Mouse (Mus musculus): Measurements from ENCODE around the gene Pradc1. TPM values are rescaled to one million over a fixed set of nuclear protein-coding genes. Genes with fewer than 3 reads are reported as not detected.

Gene Pradc1
- 13.6 TPM for total RNA-seq (2023)

GRCm38 (mm10) chr6:85451664-85452410 lies at the start of gene Pradc1:
TSS of gene Pradc1 (minus strand) at chr6:85451970.

GRCm38 (mm10) chr6:85450697-85451663 lies 790 bp downstream of the Pradc1 start, which contains the start of gene Cct7:
TSS of gene Cct7 (plus strand) at chr6:85451514.

GRCm38 (mm10) chr6:85431842-85432431 lies 19.8 kb downstream of the Pradc1 start, which contains the start of gene Smyd5:
TSS of gene Smyd5 (plus strand) at chr6:85431989.

GRCm38 (mm10) chr6:85423836-85424379 lies 27.9 kb downstream of the Pradc1 start, which contains the start of gene Noto:
TSS of gene Noto (plus strand) at chr6:85423886.

Other genes starting within 250 kb of the Pradc1 start
- gene Sfxn5, start 118.5 kb downstream of the Pradc1 start, total RNA-seq (2023): 4.0 TPM
- gene Rab11fip5, start 77.3 kb downstream of the Pradc1 start, total RNA-seq (2023): 0.40 TPM
- not detected for gene Noto, start 28.1 kb downstream of the Pradc1 start, total RNA-seq (2023)
- 39.3 TPM for gene Smyd5, start 20.0 kb downstream of the Pradc1 start, total RNA-seq (2023)
- 217 TPM for gene Cct7, start 456 bp downstream of the Pradc1 start, total RNA-seq (2023)
- gene Fbxo41, start 51.0 kb upstream of the Pradc1 start, total RNA-seq (2023): not detected
- gene Egr4, start 61.6 kb upstream of the Pradc1 start, total RNA-seq (2023): not detected
- 2.6 TPM for gene Alms1, start 135.6 kb upstream of the Pradc1 start, total RNA-seq (2023)